Mouse (Mus musculus) spleen, adult 2 months (tissue): ENCODE data around the gene Ddi2.

Source experiments
- CTCF ChIP-seq: fragments of 200-500 bp; IDR thresholded peaks from 2 replicates; pipeline ENCODE4 v1.5.1; 2011; ENCODE audit warnings: mild to moderate bottlenecking, inconsistent platforms; ENCODE audit not compliant: insufficient read depth, insufficient read length, insufficient replicate concordance; ENCODE audit errors: extremely low read depth
- POLR2A ChIP-seq: fragments of 200-500 bp; IDR thresholded peaks from 2 replicates; pipeline ENCODE4 v1.6.1; 2011; ENCODE audit warnings: low read depth, low read length, inconsistent platforms

DNA sequence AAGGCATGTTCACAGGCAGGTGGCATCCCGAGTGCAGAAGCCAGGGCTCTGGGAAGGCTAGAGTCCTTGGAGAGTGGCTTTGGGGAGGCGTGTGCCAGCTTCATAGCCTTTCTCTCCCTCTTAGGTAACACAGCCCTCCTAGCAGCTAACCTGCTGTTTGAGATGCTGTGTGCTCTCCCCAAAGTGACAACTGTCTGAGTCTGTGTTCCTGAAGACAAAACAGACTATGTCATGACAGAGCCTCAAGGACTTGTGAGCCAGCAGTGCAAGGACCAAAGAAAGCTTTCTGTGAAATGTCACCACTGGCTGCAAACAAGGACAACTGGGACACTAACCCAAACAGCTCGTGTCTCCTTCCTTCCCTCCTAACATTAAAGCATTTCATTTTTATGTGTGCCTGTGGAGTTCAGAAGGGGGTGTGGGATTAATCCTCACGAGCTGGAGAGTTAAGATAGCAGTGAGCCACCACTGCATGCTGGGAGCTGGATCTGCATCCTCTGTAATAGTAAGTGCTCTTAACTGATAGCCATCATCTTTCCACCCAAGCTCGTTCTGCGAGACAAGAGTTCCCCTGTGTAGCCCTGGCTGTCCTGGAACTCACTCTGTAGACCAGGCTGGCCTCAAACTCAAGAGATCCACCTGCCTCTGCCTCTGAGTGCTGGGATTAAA is 35.8 kb upstream of the Ddi2 start:
- TF ChIP-seq POLR2A: no peak
- TF ChIP-seq CTCF: no peak
